Comparison of ENCODE assay signal across 18 mouse cellular contexts in the genomic region with DNA sequence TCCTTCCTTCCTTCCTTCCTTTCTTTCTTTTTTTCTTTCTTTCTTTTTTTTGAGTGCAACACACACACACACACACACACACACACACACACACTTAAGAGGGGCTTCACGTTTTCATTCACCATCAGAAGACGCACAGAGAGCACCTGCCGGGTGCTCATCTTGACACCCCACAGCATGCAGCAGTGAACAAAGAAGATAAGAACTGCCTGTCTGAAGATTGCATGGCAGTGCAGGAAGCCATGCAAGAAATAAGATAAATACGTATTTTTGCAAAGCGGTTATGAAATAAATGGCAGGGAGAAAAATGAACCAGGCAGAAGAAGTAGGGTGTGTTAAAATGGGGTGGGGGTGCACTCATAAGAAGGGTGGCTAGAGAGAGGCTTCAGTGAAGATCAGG.
"Had no signal": no experiment of that assay in that cellular context is flagged by ENCODE, and none has a peak within 500 bp of the region (broad histone marks: within the 10 kb centered on the region; RNA-seq: fewer than 3 reads in every experiment).

No protein-coding gene starts in this region.

- H3K27me3 ChIP-seq: liver, embryonic 15.5 days; midbrain, embryonic 13.5 days; neural tube, embryonic 12.5 days; neural tube, embryonic 15.5 days had no signal

- H3K4me1 ChIP-seq: midbrain, embryonic 10.5 days; neural tube, embryonic 12.5 days had no signal

- H3K27ac ChIP-seq: kidney, postnatal 0 days; layer of hippocampus, adult 2 months; liver, embryonic 15.5 days; midbrain, embryonic 10.5 days; neural tube, embryonic 12.5 days; neural tube, embryonic 15.5 days had no signal

- H3K9me3 ChIP-seq: liver, embryonic 15.5 days; midbrain, embryonic 10.5 days; midbrain, embryonic 13.5 days; neural tube, embryonic 12.5 days; neural tube, embryonic 15.5 days had no signal

- H3K4me2 ChIP-seq: liver, embryonic 15.5 days; midbrain, embryonic 13.5 days; neural tube, embryonic 12.5 days; neural tube, embryonic 15.5 days had no signal

- ATAC-seq: intestine, postnatal 0 days; midbrain, embryonic 13.5 days had no signal

- H3K4me3 ChIP-seq: layer of hippocampus, adult 2 months; liver, embryonic 15.5 days; midbrain, embryonic 10.5 days; midbrain, embryonic 13.5 days; neural tube, embryonic 12.5 days; neural tube, embryonic 15.5 days had no signal

- DNase-seq: kidney, adult 2 months; kidney, postnatal 25 days; layer of hippocampus, adult 9-11 months; lung, adult 2 months; lung, postnatal 14 days; lung, postnatal 4 days; retina, postnatal 1 day; thymus, adult 18-20 months; thymus, postnatal 14 days; thymus, postnatal 4 days had no signal

- H3K36me3 ChIP-seq: liver, embryonic 15.5 days; midbrain, embryonic 10.5 days; midbrain, embryonic 13.5 days; neural tube, embryonic 12.5 days; neural tube, embryonic 15.5 days had no signal

- H3K9ac ChIP-seq: liver, embryonic 15.5 days; midbrain, embryonic 13.5 days; neural tube, embryonic 12.5 days; neural tube, embryonic 15.5 days had no signal
